In the genomic region with DNA sequence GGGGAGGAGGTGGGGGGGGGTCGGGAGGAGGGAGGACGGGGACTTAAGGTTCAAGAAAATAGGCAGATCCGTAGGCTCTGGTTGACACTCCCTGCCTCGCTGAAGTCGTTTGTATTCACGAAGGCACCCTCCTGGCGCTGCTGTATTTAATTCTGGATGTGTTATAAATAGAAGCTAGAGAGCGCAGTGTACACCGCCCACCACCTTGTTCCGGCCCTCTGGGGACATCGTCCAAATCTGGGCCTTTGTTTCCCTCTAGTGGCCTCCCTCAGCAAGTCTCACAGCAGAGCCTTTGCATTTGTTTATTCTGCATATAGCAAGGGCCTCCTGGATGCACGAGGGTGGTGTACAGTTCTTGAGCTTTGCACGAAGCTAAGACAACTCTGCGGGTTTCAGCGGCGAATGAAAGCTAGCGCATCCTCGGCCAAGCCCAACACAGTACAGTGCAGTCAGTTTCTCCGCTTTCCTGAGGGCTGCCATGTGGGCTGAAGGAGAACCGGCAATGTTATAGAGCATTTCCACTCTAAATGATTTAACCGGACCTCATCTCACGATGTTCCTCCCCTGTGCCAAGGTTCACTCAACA, we compare ENCODE assay signal across 8 mouse cellular contexts. TPM values are rescaled to one million over a fixed set of nuclear protein-coding genes. Genes with fewer than 3 reads are reported as not detected.
DNase-seq lines count a peak whose midpoint lies in the region; ATAC-seq and TF ChIP-seq lines count a peak whose summit lies in the region.

No protein-coding gene starts in this region.

- peak; percentile 96 for DNase-seq in 3T3-L1 (ENCODE audit: low read depth, low spot score)
- peak; percentile 58 for DNase-seq in adrenal gland, postnatal 25 days
- DNase-seq in embryonic facial prominence, embryonic 11.5 days (ENCODE audit: low spot score): peak; percentile 85
- DNase-seq in heart, adult 8-10 months (ENCODE audit: low spot score): peak; percentile 88
- peak; percentile 86 for DNase-seq in kidney, adult 2 months
- DNase-seq in limb, embryonic 11.5 days (ENCODE audit: low spot score): peak; percentile 78
- DNase-seq in skeletal muscle tissue, adult 2 months (ENCODE audit: low read depth, low spot score): peak; percentile 53

- H3K36me3 ChIP-seq in embryonic facial prominence, embryonic 11.5 days (replicated peaks; ENCODE audit: control insufficient read depth, insufficient read depth, low read depth, low read length): no peaks in the 10 kb centered on the region
- no peaks in the 10 kb centered on the region for H3K36me3 ChIP-seq in kidney, adult 2 months (ENCODE audit: control insufficient read depth, insufficient read depth, low read length)
- no peaks in the 10 kb centered on the region for H3K36me3 ChIP-seq in limb, embryonic 11.5 days (ENCODE audit: control insufficient read depth, insufficient read depth, low read length)
- no peaks in the 10 kb centered on the region for H3K36me3 ChIP-seq in midbrain, embryonic 12.5 days

- peak overlapping the region; percentile 38 for H3K4me2 ChIP-seq in embryonic facial prominence, embryonic 11.5 days (ENCODE audit: low read depth, low read length)
- peak overlapping the region; percentile 38 for H3K4me2 ChIP-seq in limb, embryonic 11.5 days (ENCODE audit: low read depth, severe bottlenecking)
- H3K4me2 ChIP-seq in midbrain, embryonic 12.5 days (replicated peaks): peak overlapping the region; percentile 50

- ATAC-seq in embryonic facial prominence, embryonic 11.5 days (replicated peaks; ENCODE audit: insufficient number of reproducible peaks, low FRiP score, low TSS enrichment, low read depth): peak; percentile 81
- ATAC-seq in limb, embryonic 11.5 days (ENCODE audit: insufficient number of reproducible peaks, low FRiP score, low TSS enrichment, low read depth): peak; percentile 85
- peak; percentile 84 for ATAC-seq in midbrain, embryonic 12.5 days (ENCODE audit: low FRiP score, low read depth)

- peak; percentile 63 for TF ChIP-seq CTCF in kidney, adult 2 months (conservative IDR thresholded peaks at IDR 0.05; ENCODE audit: insufficient read depth, insufficient read length, low read depth, low read length)

- H3K4me1 ChIP-seq in embryonic facial prominence, embryonic 11.5 days (ENCODE audit: control insufficient read depth, insufficient read depth, low read length): peaks cover 7% of the 10 kb centered on the region; the same call in 1 of the 2 replicates
- no peaks in the 10 kb centered on the region; the same call in 1 of the 2 replicates for H3K4me1 ChIP-seq in kidney, adult 2 months (ENCODE audit: control insufficient read depth, insufficient read depth, low read length)
- H3K4me1 ChIP-seq in limb, embryonic 11.5 days (ENCODE audit: control insufficient read depth, insufficient read depth, low read length): peaks cover 11% of the 10 kb centered on the region
- H3K4me1 ChIP-seq in midbrain, embryonic 12.5 days: peaks cover 16% of the 10 kb centered on the region

- no peak for TF ChIP-seq POLR2A in kidney, adult 2 months (IDR thresholded peaks at IDR 0.05; ENCODE audit: low read depth, low read length)

- no peaks in the 10 kb centered on the region for H3K9me3 ChIP-seq in embryonic facial prominence, embryonic 11.5 days (replicated peaks; ENCODE audit: control insufficient read depth, low read length)
- H3K9me3 ChIP-seq in limb, embryonic 11.5 days (ENCODE audit: control insufficient read depth, low read length): no peaks in the 10 kb centered on the region
- no peaks in the 10 kb centered on the region for H3K9me3 ChIP-seq in midbrain, embryonic 12.5 days

- H3K9ac ChIP-seq in embryonic facial prominence, embryonic 11.5 days (replicated peaks; ENCODE audit: low read length): peak overlapping the region; percentile 29
- peak overlapping the region; percentile 23; the same call in 1 of the 2 replicates for H3K9ac ChIP-seq in limb, embryonic 11.5 days (ENCODE audit: low read length)
- 0 out of 2 replicates have a peak overlapping the region, but pooled peaks have one; percentile 31 for H3K9ac ChIP-seq in midbrain, embryonic 12.5 days (replicated peaks)

- WGBS in embryonic facial prominence, embryonic 11.5 days: 11% methylated on average over 20 of the region's 22 CpGs
- WGBS in kidney, adult 2 months: 3% methylated on average over 22 of the region's 22 CpGs
- WGBS in limb, embryonic 11.5 days: 15% methylated on average over 22 of the region's 22 CpGs
- WGBS in midbrain, embryonic 12.5 days: 10% methylated on average over 22 of the region's 22 CpGs

- no peaks in the 10 kb centered on the region for H3K27me3 ChIP-seq in embryonic facial prominence, embryonic 11.5 days (ENCODE audit: control insufficient read depth, insufficient read depth, low read length)
- no peaks in the 10 kb centered on the region for H3K27me3 ChIP-seq in kidney, adult 2 months (replicated peaks; ENCODE audit: control insufficient read depth, insufficient read depth, low read length)
- H3K27me3 ChIP-seq in limb, embryonic 11.5 days (ENCODE audit: control insufficient read depth, insufficient read depth, low read length): no peaks in the 10 kb centered on the region
- H3K27me3 ChIP-seq in midbrain, embryonic 12.5 days: peaks cover 16% of the 10 kb centered on the region

- H3K4me3 ChIP-seq in embryonic facial prominence, embryonic 11.5 days (ENCODE audit: low read depth, low read length): no peak overlapping the region
- H3K4me3 ChIP-seq in kidney, adult 2 months (ENCODE audit: insufficient read depth, low read depth, low read length): peak overlapping the region; percentile 21; the same call in 1 of the 2 replicates
- no peak overlapping the region for H3K4me3 ChIP-seq in limb, embryonic 11.5 days (ENCODE audit: low read depth, low read length)
- H3K4me3 ChIP-seq in midbrain, embryonic 12.5 days: peak overlapping the region; percentile 30

- peak overlapping the region; percentile 62; the same call in 1 of the 2 replicates for H3K27ac ChIP-seq in embryonic facial prominence, embryonic 11.5 days (replicated peaks; ENCODE audit: low read depth, low read length)
- H3K27ac ChIP-seq in kidney, adult 2 months (ENCODE audit: insufficient read depth, low read depth, low read length): peak overlapping the region; percentile 2; the same call in 1 of the 2 replicates
- peak overlapping the region; percentile 36; the same call in 1 of the 2 replicates for H3K27ac ChIP-seq in limb, embryonic 11.5 days (replicated peaks; ENCODE audit: low read depth, low read length)
- H3K27ac ChIP-seq in midbrain, embryonic 12.5 days (replicated peaks): peak overlapping the region; percentile 63

RNA-seq across cellular contexts. Expression of a gene that starts 43.0 kb away (rescaled TPM):
- 1,395 and 2,721 TPM in 2 replicates for total RNA-seq in adrenal gland, postnatal 25 days (2021)
- 4,013 and 4,203 TPM in 2 replicates for polyA plus RNA-seq in embryonic facial prominence, embryonic 11.5 days (2014; fragmentation: Nextera tagmentation; extraction: Ambion mirVana)
- total RNA-seq in heart, adult 8-10 months (2022): 1,000 to 10,000 TPM; 1,176 to 1,889 (median 1,438) TPM
- polyA plus RNA-seq in kidney, adult 2 months (2012; rRNA removed): 3,384 and 3,621 TPM in 2 replicates
- 3,724 and 3,791 TPM in 2 replicates for polyA plus RNA-seq in limb, embryonic 11.5 days (2014; fragmentation: Nextera tagmentation; extraction: Ambion mirVana)
- polyA plus RNA-seq in midbrain, embryonic 12.5 days (2016; fragmentation: Nextera tagmentation; extraction: Ambion mirVana): 2,718 and 2,773 TPM in 2 replicates

Comparison
In these comparisons a context has a peak if more than half of its experiments do, and no peak if none do; other contexts are left out.
1. H3K27ac ChIP-seq: peak in every context shown above with its lines; median percentile 63 in midbrain, embryonic 12.5 days; 62 in embryonic facial prominence, embryonic 11.5 days; 36 in limb, embryonic 11.5 days; 2 in kidney, adult 2 months.
2. H3K4me3 ChIP-seq: peak in kidney, adult 2 months (single experiment) and midbrain, embryonic 12.5 days (single experiment); none in embryonic facial prominence, embryonic 11.5 days (single experiment) and limb, embryonic 11.5 days (single experiment).
3. Peak in every context shown above with its lines, with median percentiles within 50 percentile points of each other: DNase-seq, ATAC-seq, H3K4me2 ChIP-seq and H3K9ac ChIP-seq.